Mouse (Mus musculus) stomach, postnatal 0 days (tissue): ENCODE results near the gene Plk1. TPM values are rescaled to one million over a fixed set of nuclear protein-coding genes. Genes with fewer than 3 reads are reported as not detected.
A peak's percentile ranks its signal among the peaks of the same experiment; 100 is the strongest.

Experiments used
- ATAC-seq: fragments of 200-750 bp; cut with Nextera tagmentation; 2 replicates; pipeline ENCODE4 v1.8.0; 2017; ENCODE audit not compliant: low FRiP score, low TSS enrichment
- DNase-seq: peaks from one replicate; pipeline ENCODE4 v3.0.0-alpha.2; 2016; ENCODE audit warnings: low spot score
- H3K27ac ChIP-seq: fragments of 300-500 bp; sonication (generic); replicated peaks from 2 replicates; pipeline ENCODE4 v1.5.1; 2014; ENCODE audit warnings: mild to moderate bottlenecking, control low read depth
- H3K27me3 ChIP-seq: fragments of 300-500 bp; sonication (generic); 2 replicates; pipeline ENCODE4 v1.6.1; 2014; ENCODE audit warnings: low read length; ENCODE audit not compliant: control insufficient read depth, insufficient read depth
- H3K36me3 ChIP-seq: fragments of 300-500 bp; sonication (generic); 2 replicates; pipeline ENCODE4 v1.6.1; 2014; ENCODE audit warnings: low read length, mixed read lengths; ENCODE audit not compliant: control insufficient read depth, insufficient read depth
- H3K4me1 ChIP-seq: fragments of 300-500 bp; sonication (generic); replicated peaks from 2 replicates; pipeline ENCODE4 v1.6.1; 2014; ENCODE audit warnings: antibody characterized with exemption; ENCODE audit not compliant: control insufficient read depth, insufficient read depth
- H3K4me2 ChIP-seq: fragments of 300-500 bp; sonication (generic); replicated peaks from 2 replicates; pipeline ENCODE4 v1.6.1; 2014; ENCODE audit warnings: low read depth, mild to moderate bottlenecking, control low read depth, moderate library complexity
- H3K4me3 ChIP-seq: fragments of 300-500 bp; sonication (generic); 2 replicates; pipeline ENCODE4 v1.5.1; 2014; ENCODE audit warnings: low read depth, low read length, control low read depth
- H3K9ac ChIP-seq: fragments of 300-500 bp; sonication (generic); 2 replicates; pipeline ENCODE4 v1.6.1; 2014; ENCODE audit warnings: mild to moderate bottlenecking, low read length, control low read depth, mixed read lengths
- H3K9me3 ChIP-seq: fragments of 300-500 bp; sonication (generic); 2 replicates; pipeline ENCODE4 v1.6.1; 2016; ENCODE audit warnings: low read length; ENCODE audit not compliant: control insufficient read depth
- CTCF ChIP-seq: IDR thresholded peaks from 2 replicates; pipeline ENCODE4 v1.5.1; 2016; ENCODE audit warnings: antibody characterized with exemption, low read depth, mild to moderate bottlenecking, moderate library complexity
- EP300 ChIP-seq: optimal IDR thresholded peaks from 2 replicates; pipeline ENCODE3; 2016; ENCODE audit warnings: antibody characterized with exemption
- WGBS: fragments of 180-500 bp; shearing (Covaris S2); extraction: QIAGEN DNeasy Blood & Tissue Kit; methylation state at CpG from one replicate; pipeline ENCODE4 v1.1.7; 2014; 5-methylcytosine and 5-hydroxymethylcytosine counted together
- polyA plus RNA-seq: library from polyadenylated mRNA; unstranded; fragments of >200 nt; fragmentation: Nextera tagmentation; extraction: Ambion mirVana; gene quantifications from 2 replicates; pipeline ENCODE4 v1.2.1, GENCODE M21; 2015

Gene Plk1
- polyA plus RNA-seq, 1 experiment from 2014 or later, result 26.9 TPM

DNA sequence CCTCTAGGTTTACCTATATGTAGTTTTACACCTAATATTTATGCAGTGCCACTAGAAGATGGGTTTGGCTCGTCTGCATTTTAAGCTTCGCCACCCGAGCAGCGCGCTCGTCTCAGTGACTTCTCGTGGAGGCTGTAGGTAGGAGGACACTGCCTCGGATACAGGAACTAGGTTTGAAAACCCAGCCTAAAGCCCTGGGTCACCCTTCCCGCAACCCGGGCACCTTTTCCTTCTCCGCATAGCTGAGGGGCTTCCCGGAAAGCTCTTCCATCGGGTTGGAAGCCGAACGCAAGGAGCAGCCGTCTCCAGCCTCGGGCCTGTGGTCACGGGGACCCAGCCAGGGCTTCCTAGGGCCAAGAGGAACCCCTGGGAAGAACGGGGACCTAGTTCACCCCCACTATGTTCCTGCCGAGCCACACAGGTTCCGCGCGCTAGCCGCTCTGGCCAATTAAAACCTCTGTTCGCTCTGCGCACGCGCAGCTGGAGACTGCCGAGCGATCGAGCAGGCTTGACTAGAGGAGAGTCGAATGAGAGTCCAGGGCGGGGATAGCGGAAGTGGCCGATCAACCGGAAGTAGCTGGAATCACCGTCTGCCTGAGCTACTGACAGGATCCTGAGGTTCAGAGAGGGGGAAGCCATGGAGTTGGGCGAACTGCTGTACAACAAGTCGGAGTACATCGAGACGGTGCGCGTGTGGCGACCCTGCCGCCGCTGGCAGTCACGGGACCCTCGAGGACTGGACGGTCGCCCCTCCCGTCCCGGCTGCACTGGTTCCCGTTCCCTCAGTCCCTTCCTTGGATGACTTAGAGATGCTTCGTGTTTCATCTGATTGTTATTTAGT is 26.5 kb upstream of the Plk1 start, which contains the start of the genes Palb2 and Dctn5:
Gene Palb2, minus strand, starts transcription at position 489 of the 841 bp plus-strand sequence.
Gene Dctn5, plus strand, starts transcription at position 545 of the 841 bp plus-strand sequence.
- H3K4me1 ChIP-seq, result peaks cover 4% of the 10 kb centered on the region; the same call in 1 of the 2 replicates
- peaks cover 3% of the 10 kb centered on the region; the same call in 1 of the 2 replicates for H3K36me3 ChIP-seq
- H3K9ac ChIP-seq, result peak within 1 kb of the TSS; percentile 82
- under 1% methylated on average over 54 of the region's 54 CpGs for WGBS
- H3K27me3 ChIP-seq, result no peaks in the 10 kb centered on the region
- H3K27ac ChIP-seq, result peak within 1 kb of the TSS; percentile 83
- H3K4me3 ChIP-seq, result peak within 1 kb of the TSS; percentile 89
- DNase-seq, result peak; percentile 98
- H3K9me3 ChIP-seq, result no peaks in the 10 kb centered on the region
- TF ChIP-seq CTCF, result no peak
- TF ChIP-seq EP300, result no peak
- peak; percentile 97 for ATAC-seq
- H3K4me2 ChIP-seq, result peak within 1 kb of the TSS; percentile 83

DNA sequence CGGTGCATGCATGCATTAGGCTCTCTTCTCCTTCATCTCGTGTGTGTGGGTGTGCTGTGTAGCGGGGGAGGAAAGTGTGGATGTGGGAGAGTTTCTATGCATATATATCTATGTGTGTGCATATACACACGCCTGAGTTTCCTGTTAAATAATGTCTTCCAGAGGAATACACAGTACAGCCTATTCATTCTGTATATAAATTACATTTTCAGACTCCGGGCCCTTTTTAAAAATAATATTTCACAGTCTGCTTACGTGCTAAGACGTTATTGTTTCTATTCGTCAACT is 26.0 kb upstream of the Plk1 start:
- 15% methylated on average over 8 of the region's 8 CpGs for WGBS
- peak overlapping the region; percentile 83 for H3K27ac ChIP-seq

DNA sequence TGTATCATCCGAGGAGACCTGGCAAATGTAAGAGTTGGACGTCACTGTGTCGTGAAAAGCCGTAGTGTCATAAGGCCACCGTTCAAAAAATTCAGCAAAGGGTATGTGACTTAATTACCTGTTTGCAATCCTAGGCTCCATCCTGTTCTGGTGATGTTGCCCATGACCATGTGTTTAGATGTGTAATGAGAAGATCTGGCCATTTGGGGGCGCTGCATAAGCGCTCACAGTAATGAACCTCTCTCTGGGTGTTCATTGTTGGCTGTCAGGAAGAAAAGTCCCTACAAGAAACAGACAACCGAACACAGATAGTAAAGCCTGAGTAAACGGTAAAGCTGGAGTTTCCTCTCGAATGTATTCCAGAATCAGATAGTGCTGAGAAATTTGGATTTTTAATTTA is 24.2 kb upstream of the Plk1 start:
- peak; percentile 68 for DNase-seq
- Histone ChIP-seq H3K4me3 (no peak overlapping the region), H3K27me3 (no peaks in the 10 kb centered on the region), H3K4me1 (peaks cover 4% of the 10 kb centered on the region; the same call in 1 of the 2 replicates), H3K9me3 (no peaks in the 10 kb centered on the region), H3K4me2 (no peak overlapping the region), H3K9ac (no peak overlapping the region), H3K36me3 (peaks cover 15% of the 10 kb centered on the region; the same call in 1 of the 2 replicates), H3K27ac (no peak overlapping the region)
- 69% methylated on average over 10 of the region's 10 CpGs for WGBS
- ATAC-seq, result no peak
- TF ChIP-seq EP300 (no peak), CTCF (peak; percentile 68)

More for the DNA sequence above, 26.0 kb upstream of the Plk1 start:
- TF ChIP-seq CTCF (no peak), EP300 (no peak)
- Histone ChIP-seq H3K27me3 (no peaks in the 10 kb centered on the region), H3K4me3 (peak overlapping the region; percentile 89), H3K36me3 (peaks cover 3% of the 10 kb centered on the region; the same call in 1 of the 2 replicates), H3K4me1 (peaks cover 4% of the 10 kb centered on the region; the same call in 1 of the 2 replicates), H3K9ac (peak overlapping the region; percentile 82), H3K4me2 (peak overlapping the region; percentile 83), H3K9me3 (no peaks in the 10 kb centered on the region)
- ATAC-seq (0 out of 2 replicates have a peak, but pooled peaks have one; percentile 11), DNase-seq (no peak)

DNA sequence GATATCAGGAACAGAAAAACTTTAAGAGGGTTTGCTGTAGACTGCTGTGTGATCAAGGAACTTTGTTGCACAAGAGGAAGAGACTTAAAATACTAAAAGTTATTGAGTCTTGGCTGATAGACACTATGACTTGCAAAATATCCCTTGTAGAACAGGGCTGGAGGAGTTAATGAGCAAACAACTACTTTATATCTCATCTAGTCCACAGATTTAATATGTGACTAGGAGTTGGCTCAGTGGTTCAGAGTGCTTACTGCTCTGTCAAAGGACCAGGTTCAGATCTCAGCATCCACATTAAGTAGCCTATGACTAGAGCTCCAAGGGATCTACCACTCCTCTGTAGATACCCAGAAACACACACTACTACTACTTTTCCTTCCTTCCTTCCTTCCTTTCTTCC is 22.2 kb upstream of the Plk1 start:
- Histone ChIP-seq H3K9ac (no peak overlapping the region), H3K9me3 (no peaks in the 10 kb centered on the region), H3K27ac (no peak overlapping the region), H3K36me3 (peaks cover 20% of the 10 kb centered on the region), H3K4me1 (peaks cover 4% of the 10 kb centered on the region; the same call in 1 of the 2 replicates), H3K4me2 (no peak overlapping the region), H3K4me3 (no peak overlapping the region), H3K27me3 (no peaks in the 10 kb centered on the region)
- no peak for DNase-seq
- no peak for ATAC-seq
- no peak for TF ChIP-seq CTCF
- no peak for TF ChIP-seq EP300

DNA sequence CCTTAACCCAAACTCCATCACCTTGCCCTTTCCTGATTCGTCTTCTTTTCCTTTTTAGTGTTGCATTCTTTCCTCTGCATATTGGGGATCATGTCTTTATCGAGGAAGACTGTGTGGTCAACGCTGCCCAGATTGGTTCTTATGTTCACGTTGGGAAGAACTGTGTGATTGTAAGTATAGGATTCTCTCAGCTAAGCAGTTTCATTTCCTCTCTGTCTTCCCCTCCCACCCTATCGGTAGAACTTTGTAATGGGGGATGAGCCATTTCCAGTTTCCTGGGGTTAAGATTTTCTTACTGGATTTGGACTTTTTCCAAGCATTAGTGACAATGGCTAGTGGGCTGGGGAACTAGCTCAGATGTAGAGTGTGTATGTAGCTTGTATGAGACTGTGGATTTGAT is 21.0 kb upstream of the Plk1 start:
- no peak overlapping the region for H3K9ac ChIP-seq
- H3K27me3 ChIP-seq, result no peaks in the 10 kb centered on the region
- H3K4me2 ChIP-seq, result no peak overlapping the region
- DNase-seq, result no peak
- 91% methylated on average over 5 of the region's 5 CpGs for WGBS
- ATAC-seq, result no peak
- no peaks in the 10 kb centered on the region for H3K9me3 ChIP-seq
- peaks cover 4% of the 10 kb centered on the region; the same call in 1 of the 2 replicates for H3K4me1 ChIP-seq
- H3K4me3 ChIP-seq, result no peak overlapping the region
- H3K27ac ChIP-seq, result no peak overlapping the region
- TF ChIP-seq CTCF (no peak), EP300 (no peak)
- peaks cover 28% of the 10 kb centered on the region for H3K36me3 ChIP-seq

DNA sequence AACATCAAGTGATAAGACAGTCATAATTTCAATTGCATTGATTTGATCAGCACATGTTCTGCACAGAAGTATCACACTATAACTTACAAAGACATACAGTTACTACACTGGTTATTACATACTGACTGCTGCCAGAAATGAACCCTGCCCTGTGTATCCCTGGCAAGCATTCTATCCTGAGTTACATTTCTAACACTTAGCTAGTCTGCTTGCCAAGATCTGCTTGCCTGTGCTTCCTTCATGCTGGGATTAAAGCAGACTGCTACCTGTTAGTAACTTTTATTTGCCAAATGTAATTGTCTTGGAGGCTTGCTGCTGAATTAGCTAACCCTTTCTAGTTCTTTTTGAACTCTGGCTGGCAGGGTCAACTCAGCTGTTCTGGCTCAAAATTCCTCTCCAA is 18.2 kb upstream of the Plk1 start:
- Histone ChIP-seq H3K9ac (no peak overlapping the region), H3K27ac (no peak overlapping the region), H3K27me3 (no peaks in the 10 kb centered on the region), H3K4me1 (no peaks in the 10 kb centered on the region), H3K9me3 (no peaks in the 10 kb centered on the region), H3K4me3 (no peak overlapping the region), H3K36me3 (peaks cover 31% of the 10 kb centered on the region), H3K4me2 (no peak overlapping the region)
- no peak for TF ChIP-seq EP300
- TF ChIP-seq CTCF, result no peak
- ATAC-seq (no peak), DNase-seq (no peak)
